Comparison of ENCODE assay signal across 14 mouse cellular contexts in the genomic region with DNA sequence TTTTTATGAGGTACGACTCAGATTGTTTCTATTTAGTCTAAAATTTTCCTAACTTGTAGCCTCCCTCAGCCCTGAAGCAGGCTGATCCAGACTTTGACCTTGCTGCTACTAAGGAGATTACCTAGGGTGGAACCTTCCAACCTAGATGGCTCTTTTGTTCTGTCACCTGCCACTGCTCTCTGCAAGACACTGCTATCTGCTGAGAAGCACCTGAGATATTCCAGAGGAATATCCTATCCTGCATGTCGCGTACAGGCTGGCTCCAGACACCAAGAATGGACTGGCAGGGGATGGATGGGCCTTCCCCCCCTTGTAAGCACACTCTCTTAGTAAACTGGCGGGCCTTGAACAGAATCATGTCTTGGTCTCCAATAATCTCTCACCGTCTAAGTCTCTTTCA. TPM values are rescaled to one million over a fixed set of nuclear protein-coding genes. Genes with fewer than 3 reads are reported as not detected.
"Had no signal": no experiment of that assay in that cellular context is flagged by ENCODE, and none has a peak within 500 bp of the region (broad histone marks: within the 10 kb centered on the region; RNA-seq: fewer than 3 reads in every experiment).

No protein-coding gene starts in this region.

RNA-seq across cellular contexts. Expression of gene Nlrp9c, which starts 16.8 kb away (rescaled TPM):
- total RNA-seq: common myeloid progenitor, adult 5-6 weeks; forebrain, postnatal 0 days; gastrocnemius, adult 18-20 months; gastrocnemius, adult 2 months; gastrocnemius, adult 8-10 months; gastrocnemius, postnatal 10 days; gastrocnemius, postnatal 14 days; gastrocnemius, postnatal 25 days; gastrocnemius, postnatal 36 days; gastrocnemius, postnatal 4 days; granulocyte monocyte progenitor cell, adult 5-6 weeks; heart, adult 18-20 months; heart, adult 2 months; heart, adult 8-10 months had no signal

RNA-seq across cellular contexts. Expression of gene Nlrp4a, which starts 48.2 kb away (rescaled TPM):
- total RNA-seq: common myeloid progenitor, adult 5-6 weeks; forebrain, postnatal 0 days; gastrocnemius, adult 18-20 months; gastrocnemius, adult 2 months; gastrocnemius, adult 8-10 months; gastrocnemius, postnatal 10 days; gastrocnemius, postnatal 14 days; gastrocnemius, postnatal 25 days; gastrocnemius, postnatal 36 days; gastrocnemius, postnatal 4 days; granulocyte monocyte progenitor cell, adult 5-6 weeks; heart, adult 18-20 months; heart, adult 2 months; heart, adult 8-10 months had no signal
